Mouse (Mus musculus) layer of hippocampus, postnatal 25 days (tissue): ENCODE measurements around the gene Resp18. TPM values are rescaled to one million over a fixed set of nuclear protein-coding genes. Genes with fewer than 3 reads are reported as not detected.
"Not testable (repeated sequence)": the region's sequence is repeated elsewhere in the genome, so short reads cannot be mapped to it uniquely, and the experiment has no call there.

ENCODE experiments used
- DNase-seq, 2 experiments: peaks; one replicate each; pipeline ENCODE4 v3.0.0; 2022; ENCODE audit warnings: mixed read lengths in 2 of 2, low spot score in 1 of 2; ENCODE audit errors: extremely low spot score in 1 of 2
- total RNA-seq, 2 experiments: library from RNA; stranded (reverse); gene quantifications; 2 replicates each; pipeline ENCODE4 v1.2.3; 2021

Resp18 gene
- total RNA-seq, 2 experiments from 2014 or later = 63.7 to 105 TPM

- no peak for DNase-seq
These were observed 38.6 kb downstream of the Resp18 start for GRCm38 (mm10) chr1:75239591-75239990.

DNA sequence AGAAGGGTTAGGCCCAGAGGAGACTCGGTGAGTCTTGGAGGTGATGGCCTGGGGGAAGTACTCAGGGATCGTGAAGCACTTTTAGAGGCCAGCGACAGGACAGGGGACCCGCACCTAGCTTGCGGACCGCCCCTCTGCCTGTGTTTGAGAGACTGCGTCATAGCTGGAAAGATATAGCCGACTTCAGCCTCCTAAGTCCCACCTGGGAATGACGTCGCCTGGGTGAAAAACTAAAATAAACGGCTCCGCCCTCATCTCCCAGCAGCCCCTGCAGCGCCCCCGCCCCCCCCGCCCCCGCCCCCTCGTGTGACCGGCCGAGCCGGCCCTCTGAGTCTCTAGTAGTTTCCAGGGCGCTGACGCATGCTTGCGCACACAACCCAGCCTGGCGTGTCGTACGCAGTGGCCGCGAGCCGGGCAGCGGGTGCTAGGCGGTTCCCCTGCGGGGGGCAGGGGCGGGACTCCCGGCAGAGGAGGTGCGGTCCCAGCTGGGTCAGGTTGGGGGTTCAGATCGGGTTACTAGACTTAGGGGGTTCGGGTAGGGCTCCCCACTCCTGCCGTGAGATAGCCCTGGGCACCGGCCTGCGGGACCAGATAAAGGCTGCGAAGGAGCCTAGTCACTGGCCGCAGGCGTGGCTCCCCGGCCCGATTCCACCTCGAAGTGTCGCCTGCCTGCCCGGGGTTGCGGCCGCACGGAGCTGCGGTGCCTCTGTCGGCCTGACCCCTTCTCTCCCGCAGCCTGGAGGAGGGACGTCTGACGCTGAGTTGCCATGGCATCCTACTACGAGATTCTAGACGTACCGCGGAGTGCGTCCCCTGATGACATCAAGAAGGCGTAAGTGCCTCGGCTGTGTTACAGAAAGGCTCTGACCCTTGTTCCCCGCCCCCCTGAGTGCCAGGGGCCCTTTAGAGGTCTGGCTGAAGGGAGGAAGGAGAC, 41.8 kb downstream of the Resp18 start, which contains the start of gene Dnajb2:
Gene Dnajb2, plus strand, starts transcription at position 290 of the 934 bp plus-strand sequence.
- peak; percentile 62 to 71 for DNase-seq

DNA sequence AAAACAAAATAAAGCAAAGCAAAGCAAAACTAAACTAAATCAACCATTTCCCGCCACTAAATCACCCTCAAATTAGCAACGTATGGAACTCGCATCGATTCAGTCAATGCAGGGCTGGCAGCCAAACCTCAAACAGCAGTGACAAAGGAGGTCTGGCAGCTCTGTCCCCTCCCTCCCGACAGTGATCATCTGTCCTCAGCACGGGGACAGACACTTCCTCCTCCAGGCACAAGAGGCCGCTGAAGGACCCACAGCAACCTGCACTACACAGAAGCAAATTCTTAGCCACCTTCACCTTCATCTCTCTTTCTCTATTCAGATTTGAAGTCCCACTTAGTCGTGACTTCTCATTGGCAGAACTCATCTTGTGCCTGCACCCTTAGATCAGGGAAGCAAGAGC, 43.6 kb downstream of the Resp18 start:
- DNase-seq = no peak

DNA sequence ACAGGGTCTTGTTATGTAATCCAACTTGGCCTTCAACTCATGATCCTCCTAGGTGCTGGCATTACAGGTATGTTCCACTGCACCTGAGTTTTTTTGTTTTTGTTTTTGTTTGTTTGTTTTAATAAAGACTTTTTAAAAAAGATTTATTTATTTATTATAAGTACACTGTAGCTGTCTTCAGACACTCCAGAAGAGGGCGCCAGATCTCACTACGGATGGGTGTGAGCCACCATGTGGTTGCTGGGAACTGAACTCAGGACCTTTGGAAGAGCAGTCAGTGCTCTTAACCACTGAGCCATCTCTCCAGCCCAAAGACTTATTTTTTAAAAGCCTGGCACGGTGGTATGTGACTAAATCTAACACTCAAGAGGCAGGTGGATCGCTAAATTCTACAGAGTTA, 45.7 kb downstream of the Resp18 start:
- not testable (repeated sequence) for DNase-seq

DNA sequence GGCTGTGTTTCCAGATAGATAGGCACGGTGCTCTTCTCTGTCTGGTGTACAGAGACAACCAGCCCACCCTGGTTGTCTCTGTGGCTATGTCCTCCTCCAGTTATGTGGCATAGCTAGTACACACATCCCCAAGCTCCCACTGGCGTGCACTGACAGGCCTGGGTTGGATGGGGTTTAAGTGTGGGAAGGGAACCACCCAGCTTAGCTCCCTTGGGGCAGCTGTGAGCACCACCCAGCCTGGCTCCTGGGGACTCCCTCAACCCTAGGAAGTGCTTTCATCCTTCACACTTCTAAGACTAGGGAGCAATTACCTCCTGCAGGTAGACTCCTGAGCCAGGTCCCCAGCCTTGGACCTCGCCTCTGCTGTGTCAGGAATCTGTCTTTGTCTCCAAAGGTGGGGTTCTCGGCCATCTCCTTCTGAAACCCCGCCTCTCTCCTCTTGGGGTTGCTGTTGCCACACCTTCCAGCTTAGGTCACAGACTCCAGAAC, 46.5 kb downstream of the Resp18 start, which contains the start of gene A630095N17Rik:
Gene A630095N17Rik, minus strand, starts transcription at position 439 of the 489 bp plus-strand sequence.
- DNase-seq = no peak

- no peak for DNase-seq
These were observed 47.0 kb downstream of the Resp18 start for GRCm38 (mm10) chr1:75231224-75231623.

GRCm38 (mm10) chr1:75230335-75230994, 47.8 kb downstream of the Resp18 start:
- DNase-seq = no peak

GRCm38 (mm10) chr1:75229158-75229557, 49.1 kb downstream of the Resp18 start:
- no peak for DNase-seq

GRCm38 (mm10) chr1:75227653-75228052, 50.6 kb downstream of the Resp18 start:
- DNase-seq = no peak

DNA sequence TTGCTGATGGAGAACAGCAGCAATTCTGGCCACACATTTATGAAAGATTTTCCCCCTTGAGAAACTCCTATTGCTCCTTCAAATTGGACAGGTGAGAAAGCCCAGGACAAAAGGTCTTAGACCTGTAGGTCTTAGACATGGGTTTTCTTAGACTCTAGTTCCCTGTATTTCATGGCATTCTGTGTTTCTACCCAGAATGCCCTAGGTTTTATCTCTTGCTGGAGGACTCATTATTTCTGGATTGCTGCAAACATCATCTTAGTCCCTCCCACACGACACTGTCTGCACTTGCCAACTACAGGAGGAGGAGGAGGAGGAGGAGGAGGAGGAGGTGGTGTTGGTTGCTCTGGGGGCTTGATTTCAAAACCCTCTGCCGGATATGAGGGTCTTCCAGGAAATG, 52.1 kb downstream of the Resp18 start:
- DNase-seq = no peak

- no peak for DNase-seq
These were observed 52.7 kb downstream of the Resp18 start for GRCm38 (mm10) chr1:75225473-75225872.

- DNase-seq = no peak
These were observed 54.7 kb downstream of the Resp18 start for GRCm38 (mm10) chr1:75223532-75223931.

GRCm38 (mm10) chr1:75222926-75223325, 55.3 kb downstream of the Resp18 start:
- no peak for DNase-seq

Other genes with a start within 250 kb of the Resp18 start
- 1 to 10 TPM; 2.7 to 3.2 TPM for gene Nhej1, start 153.2 kb downstream of the Resp18 start, total RNA-seq
- gene Slc23a3, start 144.5 kb downstream of the Resp18 start, total RNA-seq = under 1 TPM; 0.30 to 0.35 TPM
- gene Cnppd1, start 135.7 kb downstream of the Resp18 start, total RNA-seq = 10 to 100 TPM; 26.6 to 38.6 TPM
- 100 to 1,000 TPM; 172 to 177 TPM for gene Retreg2, start 135.6 kb downstream of the Resp18 start, total RNA-seq
- 10 to 100 TPM; 33.8 to 34.5 TPM for gene Zfand2b, start 109.8 kb downstream of the Resp18 start, total RNA-seq
- 10 to 100 TPM; 25.2 to 28.0 TPM for gene Abcb6, start 98.0 kb downstream of the Resp18 start, total RNA-seq
- gene Ankzf1, start 86.3 kb downstream of the Resp18 start, total RNA-seq = 10 to 100 TPM; 19.4 to 24.0 TPM
- gene Atg9a, start 86.2 kb downstream of the Resp18 start, total RNA-seq = 100 to 1,000 TPM; 119 to 121 TPM
- 10 to 100 TPM; 12.6 to 14.4 TPM for gene Glb1l, start 67.6 kb downstream of the Resp18 start, total RNA-seq
- 10 to 100 TPM; 88.3 to 92.4 TPM for gene Stk16, start 67.6 kb downstream of the Resp18 start, total RNA-seq
- 100 to 1,000 TPM; 560 to 573 TPM for gene Tuba4a, start 58.5 kb downstream of the Resp18 start, total RNA-seq
- not detected for gene A630095N17Rik, start 46.3 kb downstream of the Resp18 start, total RNA-seq
- 10 to 100 TPM; 72.6 to 78.9 TPM for gene Dnajb2, start 42.0 kb downstream of the Resp18 start, total RNA-seq
- gene Ptprn, start 13.9 kb downstream of the Resp18 start, total RNA-seq = 100 to 1,000 TPM; 369 to 386 TPM
- gene Dnpep, start 39.6 kb upstream of the Resp18 start, total RNA-seq = 10 to 100 TPM; 43.3 to 49.5 TPM
- gene Des, start 81.9 kb upstream of the Resp18 start, total RNA-seq = 1 to 10 TPM in 1 of 2 experiments, under 1 TPM in 1; 0.94 to 1.2 TPM
- 100 to 1,000 TPM; 154 to 196 TPM for gene Speg, start 96.9 kb upstream of the Resp18 start, total RNA-seq
- 10 to 100 TPM; 60.5 to 66.7 TPM for gene Gmppa, start 157.5 kb upstream of the Resp18 start, total RNA-seq
- 1 to 10 TPM; 8.9 to 9.9 TPM for gene Asic4, start 172.0 kb upstream of the Resp18 start, total RNA-seq
- gene Chpf, start 200.9 kb upstream of the Resp18 start, total RNA-seq = 10 to 100 TPM; 77.2 to 82.8 TPM
- gene Tmem198, start 201.1 kb upstream of the Resp18 start, total RNA-seq = 10 to 100 TPM; 70.3 to 73.8 TPM
- gene Obsl1, start 228.0 kb upstream of the Resp18 start, total RNA-seq = 10 to 100 TPM; 18.9 to 20.2 TPM
- gene Inha, start 228.7 kb upstream of the Resp18 start, total RNA-seq = 10 to 100 TPM; 11.3 to 19.9 TPM
- 10 to 100 TPM; 20.6 to 25.5 TPM for gene Stk11ip, start 243.1 kb upstream of the Resp18 start, total RNA-seq